Mouse (Mus musculus) left cerebral cortex, adult 11 months (tissue): ENCODE measurements around the gene Tmem223.

Experiments used
- DNase-seq: peaks from one replicate; pipeline ENCODE4 v3.0.0; 2022; ENCODE audit warnings: low spot score

The Tmem223 gene

DNA sequence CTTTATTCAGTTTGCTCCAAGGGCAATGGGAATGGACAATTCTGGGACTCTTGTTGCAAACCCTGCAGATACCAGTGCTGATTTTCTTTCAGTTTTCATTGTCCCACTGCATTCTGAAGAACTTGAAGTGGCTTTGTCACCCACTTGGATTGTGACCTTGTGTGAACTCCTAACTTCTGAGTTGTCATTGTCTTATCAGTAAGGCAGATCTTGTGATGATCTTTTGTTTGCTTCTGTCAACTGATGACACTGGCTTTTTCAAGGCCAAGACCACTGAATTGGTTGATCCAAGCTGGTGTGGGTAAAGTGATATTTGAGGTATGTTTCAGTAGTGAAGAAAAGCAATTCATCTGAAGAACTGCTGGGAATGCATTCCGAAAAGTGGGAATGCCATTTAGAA, 25.4 kb upstream of the Tmem223 start:
- no peak for DNase-seq

DNA sequence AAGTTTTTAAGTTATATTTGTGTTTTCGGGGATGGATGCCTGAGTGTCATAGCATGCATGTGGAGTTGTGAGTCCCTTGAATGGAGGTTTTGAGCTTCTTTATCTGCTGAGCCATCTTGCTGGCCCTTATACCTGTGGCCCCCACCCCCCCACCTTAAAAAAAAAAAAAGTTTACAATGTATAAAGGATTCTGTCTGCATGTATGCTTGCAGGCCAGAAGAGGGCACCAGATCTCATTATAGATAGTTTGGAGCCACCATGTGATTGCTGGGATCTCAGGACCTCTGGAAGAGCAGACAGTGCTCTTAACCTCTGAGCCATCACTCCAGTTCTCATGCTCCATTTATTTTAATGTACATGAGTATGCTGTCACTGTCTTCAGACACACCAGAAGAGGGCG, 23.4 kb upstream of the Tmem223 start:
- no peak for DNase-seq

DNA sequence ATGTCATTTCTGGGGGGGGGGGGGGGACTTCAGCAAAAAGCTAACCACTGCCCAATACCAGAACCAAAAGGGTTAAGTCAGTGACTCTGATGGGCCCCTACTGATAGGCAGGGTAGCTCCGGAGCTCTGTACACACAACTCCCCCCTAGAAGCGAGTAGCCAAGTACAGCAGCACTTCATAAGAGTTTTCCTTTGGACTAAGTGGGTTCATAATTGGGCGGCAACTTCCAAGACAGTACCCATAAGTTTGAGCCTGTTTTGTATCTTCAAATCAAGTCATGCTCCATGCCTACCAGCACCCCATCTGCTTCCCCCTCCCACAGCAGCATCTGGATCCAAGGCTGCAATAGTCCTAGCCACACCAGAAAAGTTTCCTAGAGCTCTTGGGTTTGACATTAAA, 15.1 kb upstream of the Tmem223 start:
- DNase-seq = no peak

DNA sequence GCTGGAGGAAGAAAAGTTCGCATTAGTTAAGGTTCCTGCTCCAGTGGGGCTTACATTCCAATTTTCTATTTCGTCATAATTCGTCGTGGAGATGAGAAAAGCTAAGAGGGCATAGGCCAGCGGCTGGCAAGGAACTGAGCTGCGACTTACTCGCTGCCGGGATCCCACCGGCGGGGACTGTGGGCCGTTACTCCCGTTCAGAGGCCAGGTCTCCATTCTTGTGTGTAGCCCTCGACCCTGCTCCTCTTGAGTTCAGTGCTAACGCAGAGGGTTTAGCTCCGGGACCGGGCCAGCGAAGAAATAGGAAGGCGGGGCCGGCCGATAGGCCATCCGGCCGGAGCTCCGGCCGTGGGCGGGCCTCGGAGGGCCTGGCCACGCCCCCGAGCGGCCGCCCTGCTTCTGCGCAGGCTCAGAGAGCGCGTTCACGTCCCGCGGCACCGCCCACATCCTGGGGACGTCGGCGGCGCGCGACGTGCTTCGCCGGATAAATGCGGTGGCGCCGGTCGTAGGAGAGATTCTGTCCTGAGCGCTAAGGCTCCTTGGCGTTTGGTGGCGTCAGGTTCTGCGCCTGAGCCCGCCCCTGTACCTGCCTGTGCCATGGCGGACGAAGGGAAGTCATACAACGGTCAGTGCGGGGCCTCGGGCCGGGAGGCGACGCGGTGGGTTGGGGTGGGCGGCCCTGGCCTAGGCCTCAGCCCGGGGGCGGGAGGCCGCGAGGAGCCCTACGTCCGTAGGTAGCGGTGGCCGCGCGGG, 14.0 kb upstream of the Tmem223 start, which contains the start of gene Nxf1:
Gene Nxf1 (plus strand): TSS at position 439 of the 753 bp plus-strand sequence.
- DNase-seq = peak; percentile 87

DNA sequence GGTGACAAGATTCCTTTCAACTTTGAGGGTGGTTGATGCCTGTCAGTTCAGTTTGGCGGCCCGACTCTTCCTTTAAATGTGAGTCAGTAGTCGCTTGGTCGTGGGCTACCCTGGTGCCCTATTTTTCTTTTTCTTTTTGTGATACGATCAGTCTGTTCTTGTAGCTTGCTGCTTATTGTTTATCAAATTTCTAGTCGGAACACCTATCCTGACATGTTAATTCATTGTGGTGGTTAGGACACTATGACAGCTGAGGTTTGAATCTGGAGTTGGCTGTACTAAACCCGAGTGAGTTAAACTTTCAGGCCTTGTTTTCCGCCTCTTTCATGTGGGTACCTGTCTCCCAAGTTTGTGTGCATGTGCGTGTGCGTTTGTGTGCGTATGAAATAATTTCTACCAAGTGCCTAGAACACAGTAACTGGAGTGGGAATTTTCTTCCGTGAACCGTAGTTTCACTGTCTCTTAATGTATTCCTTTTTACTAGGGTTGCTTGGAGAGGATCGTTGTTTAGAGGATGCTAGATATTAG, 13.3 kb upstream of the Tmem223 start:
- no peak for DNase-seq

DNA sequence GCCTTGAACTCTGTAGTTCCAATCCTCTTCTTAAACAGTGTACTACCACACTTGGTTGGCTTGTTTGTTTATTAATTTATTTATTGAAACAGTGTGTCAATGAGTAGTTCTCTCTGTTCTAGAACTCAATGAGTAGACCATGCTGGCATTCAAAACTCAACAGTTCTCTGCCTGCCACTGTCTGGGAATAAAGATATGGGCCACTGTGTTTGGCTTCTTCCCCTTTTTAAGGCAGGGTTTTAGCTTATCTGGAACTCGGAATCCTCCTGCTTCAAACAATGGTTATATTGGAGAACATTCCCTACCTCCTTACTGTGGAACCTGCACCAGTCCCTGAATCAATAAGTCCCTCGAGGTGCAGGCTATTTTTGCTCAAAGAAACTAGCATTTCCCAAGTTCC, 11.9 kb upstream of the Tmem223 start:
- no peak for DNase-seq

DNA sequence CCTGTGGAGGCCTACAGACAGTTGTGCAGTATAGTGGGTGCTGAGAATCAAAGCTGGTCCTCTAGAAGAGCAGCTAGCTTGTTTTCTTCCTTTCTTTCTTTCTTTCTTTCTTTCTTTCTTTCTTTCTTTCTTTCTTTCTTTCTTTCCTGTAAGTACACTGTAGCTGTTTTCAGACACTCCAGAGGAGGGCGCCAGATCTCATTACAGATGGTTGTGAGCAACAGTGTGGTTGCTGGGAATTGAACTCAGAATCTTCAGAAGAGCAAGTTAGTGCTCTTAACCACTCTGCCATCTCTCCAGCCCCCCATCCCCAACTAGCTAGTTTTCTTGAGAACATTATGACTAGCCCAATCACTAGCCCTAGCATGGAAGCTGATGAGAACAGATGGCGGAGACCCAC, 10.0 kb upstream of the Tmem223 start:
- no peak for DNase-seq

DNA sequence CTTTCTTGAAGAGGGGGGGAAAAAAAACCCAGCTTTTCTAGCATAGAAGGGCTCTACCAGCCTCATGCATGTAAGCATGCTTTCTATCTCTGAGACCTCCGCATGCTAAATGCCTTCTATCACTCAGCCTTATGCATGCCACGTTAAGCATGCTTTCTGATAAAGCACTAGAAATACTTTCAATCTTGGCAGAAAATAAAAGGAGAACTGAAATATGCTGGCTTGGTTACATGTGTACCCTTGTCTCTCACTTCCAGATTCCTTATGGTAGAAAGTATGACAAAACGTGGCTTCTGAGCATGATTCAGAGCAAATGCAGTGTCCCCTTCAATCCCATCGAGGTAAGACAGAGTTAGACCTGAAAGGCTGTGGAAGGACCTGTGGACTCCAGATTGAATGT, 7.5 kb upstream of the Tmem223 start:
- DNase-seq = no peak

DNA sequence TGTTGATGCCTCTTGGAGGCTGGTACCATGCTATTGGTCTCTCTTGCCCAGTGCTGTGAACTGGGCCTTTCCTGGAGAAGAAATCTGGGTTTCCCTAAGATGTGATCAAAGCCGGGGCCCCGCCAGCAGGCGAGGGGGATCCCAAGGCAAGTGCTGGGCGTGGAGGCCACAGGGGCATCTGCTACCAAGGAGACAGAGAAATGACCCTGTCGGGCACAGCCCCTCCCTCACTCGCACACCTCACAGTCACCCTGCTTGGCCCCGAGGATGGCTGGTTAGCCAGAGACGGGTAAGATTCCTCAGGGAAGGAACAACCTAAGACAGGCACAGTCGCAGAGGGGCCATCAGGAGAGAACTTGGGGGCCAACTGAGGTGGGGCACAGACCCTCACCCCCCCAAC, 5.2 kb upstream of the Tmem223 start:
- no peak for DNase-seq

DNA sequence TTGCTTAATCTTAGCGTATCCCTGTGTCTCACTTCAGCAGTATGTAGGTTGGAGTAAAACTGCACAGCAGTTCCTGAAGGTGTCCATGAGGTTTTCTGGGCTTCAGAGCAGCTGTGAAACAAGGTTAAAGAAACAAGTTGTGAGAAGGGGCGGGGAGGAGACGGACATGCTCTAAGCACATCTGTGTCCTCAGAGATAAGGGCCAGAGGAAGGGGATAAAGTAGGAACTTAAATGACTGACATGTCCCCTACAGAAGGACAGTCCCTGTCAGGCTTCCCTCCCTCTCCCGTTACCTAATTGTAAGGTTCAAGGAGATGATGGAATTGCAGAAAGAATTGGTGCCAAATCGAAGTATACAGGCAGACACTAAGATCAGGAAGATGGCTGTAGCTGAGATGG, 2.2 kb downstream of the Tmem223 start:
- no peak for DNase-seq

DNA sequence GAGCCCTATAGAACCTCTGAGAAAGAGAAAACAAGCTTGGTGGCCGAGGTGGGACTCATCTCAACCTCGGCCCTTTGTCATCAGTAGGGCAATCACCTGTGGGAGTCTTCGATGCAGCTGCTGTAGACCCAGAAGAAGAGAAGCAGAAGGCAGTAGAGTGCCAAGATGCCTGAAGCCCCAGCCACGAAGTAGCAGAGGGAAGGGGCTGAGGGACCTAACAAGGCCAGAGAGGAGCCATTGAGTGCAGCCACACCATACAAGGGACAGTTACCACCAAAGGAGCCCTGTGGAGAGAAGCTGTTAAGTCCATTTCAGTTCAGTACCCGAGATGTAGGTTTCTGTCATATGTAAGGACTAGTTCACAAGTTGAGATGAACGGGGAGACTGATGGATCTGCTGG, 2.6 kb downstream of the Tmem223 start:
- DNase-seq = no peak

DNA sequence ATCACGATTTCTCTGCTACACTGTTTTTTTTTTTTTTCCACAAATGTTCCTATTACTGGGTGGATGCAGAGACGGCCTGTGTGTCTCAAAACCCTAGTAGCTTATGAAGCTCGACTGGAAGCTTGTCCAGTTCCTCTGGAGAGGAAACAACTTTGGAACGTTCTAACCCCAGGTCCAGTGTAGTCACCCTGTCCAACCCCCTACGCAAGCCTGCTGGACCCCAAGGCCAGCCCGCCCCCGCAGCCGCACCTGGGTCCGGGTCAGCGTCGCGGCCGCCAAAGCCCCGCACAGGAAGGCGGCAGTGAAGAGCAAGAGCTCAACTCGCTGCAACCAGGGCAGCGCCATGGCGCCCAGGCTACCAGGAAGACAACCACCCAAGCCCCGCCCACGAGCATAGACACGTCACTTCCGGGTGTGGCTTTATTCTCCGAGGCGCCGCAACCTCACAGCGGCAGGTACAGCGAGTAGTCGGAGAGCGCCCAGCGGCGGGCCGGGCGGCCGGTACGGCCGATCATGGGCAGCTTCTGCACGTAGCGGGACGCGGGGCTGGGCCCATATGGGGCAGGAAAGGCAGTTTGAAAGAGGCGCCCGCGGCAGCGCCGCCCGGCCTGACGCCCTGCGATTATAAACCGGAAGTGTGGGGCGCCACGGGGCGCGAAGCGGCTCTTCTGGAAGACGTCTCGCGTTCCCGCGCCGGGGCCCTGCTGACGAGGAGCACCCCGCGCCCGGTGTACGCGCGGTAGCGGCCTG, 3.5 kb downstream of the Tmem223 start, which contains the start of gene Tmem179b:
Gene Tmem179b (minus strand): TSS at position 382 of the 750 bp plus-strand sequence.
- DNase-seq = peak; percentile 94

DNA sequence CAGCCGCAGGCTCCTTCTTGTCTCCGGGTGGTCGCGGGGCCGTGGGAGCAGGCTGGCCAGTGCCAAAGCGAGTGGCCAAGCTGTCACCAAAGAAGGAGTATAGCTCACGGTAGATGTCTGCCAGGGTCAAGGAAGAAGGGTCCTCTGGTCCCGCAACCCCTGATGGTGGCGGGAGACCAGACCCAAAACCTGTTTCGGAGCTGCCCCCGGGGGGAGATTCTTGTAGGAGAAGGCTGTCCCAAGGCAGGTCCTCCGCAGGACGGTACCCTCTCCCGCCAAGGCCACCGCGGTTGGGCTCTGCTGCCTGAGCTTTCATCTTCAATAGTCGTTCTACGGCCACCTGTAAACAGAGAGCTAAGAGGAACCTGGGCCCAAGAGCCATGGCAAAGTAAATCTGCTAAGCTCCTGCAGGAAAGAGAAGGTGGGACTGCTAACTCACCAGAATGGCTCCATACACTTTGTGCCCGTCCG, 4.2 kb downstream of the Tmem223 start:
- DNase-seq = no peak

DNA sequence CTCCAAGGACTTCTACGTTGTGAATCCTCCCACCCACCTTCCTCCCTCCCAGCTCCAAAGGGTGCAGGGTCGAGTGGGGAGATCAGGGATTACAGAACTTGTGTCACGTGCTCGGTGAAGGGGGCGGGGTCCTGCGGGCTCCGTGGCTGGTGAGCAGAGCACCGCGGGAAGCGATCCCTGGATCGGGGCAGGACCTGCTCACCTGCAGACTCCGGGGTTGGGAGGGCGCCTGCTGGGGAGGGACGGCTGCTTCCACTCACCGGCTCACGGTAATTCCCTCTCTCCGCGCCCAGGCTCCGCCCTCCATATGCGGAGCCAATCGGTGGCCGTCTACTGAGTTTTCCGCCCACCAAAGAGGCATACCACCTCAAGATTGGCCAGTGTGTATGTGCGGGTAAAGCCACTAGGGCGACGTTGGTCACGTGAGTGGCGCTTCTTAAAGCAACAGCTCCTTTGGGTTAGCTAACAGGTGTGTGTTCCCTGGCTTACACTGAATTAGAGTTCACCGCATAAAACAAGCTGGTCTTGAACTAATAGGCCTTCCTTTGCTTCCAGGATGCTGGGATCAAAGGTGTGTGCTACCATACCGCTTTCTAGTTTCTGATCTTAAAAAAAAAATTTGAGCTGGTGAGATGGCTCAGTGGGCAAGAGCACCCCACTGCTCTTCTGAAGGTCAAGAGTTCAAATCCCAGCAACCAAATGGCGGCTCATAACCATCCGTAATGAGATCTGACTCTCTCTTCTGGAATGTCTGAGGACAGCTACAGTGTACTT, 15.4 kb downstream of the Tmem223 start, which contains the start of gene Taf6l:
Gene Taf6l (minus strand): TSS at position 410 of the 774 bp plus-strand sequence.
- peak; percentile 93 for DNase-seq

DNA sequence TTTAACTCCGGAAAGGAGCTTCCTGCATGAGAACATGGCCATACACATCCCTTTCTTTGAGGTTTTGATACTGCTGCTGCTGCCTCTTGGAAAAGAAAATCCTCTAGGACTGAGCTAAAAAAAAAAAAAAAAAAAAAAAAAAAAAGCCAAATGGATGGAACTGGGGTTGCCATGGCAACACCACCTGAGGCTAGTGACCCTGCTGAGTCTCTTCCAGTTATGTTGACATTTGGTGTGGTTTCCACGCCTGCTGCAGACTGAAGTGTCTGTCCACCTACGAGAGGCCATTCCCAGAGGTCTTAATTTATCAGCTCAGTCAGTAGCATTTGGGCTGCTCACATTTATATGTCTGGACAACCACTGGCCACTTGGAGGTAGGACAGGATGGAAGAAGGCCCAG, 17.7 kb downstream of the Tmem223 start:
- DNase-seq = no peak

DNA sequence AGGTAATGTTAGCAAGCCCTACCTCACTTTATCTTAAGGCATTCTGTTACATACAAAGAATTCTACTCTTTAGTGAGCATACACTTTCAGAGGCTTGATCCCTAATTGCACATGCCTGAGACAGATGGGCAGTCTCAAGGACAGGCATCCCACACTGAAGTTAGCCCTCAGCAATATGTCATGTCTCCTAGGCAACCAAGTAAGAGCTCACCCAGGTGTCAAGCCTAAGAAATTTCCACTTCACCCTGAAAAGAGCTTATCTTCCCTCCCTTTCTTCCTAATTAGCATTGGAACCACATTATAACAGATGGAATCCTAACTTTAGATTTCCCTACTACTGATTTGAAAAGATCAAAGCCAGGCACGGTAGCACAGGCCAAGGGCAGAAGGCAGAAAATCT, 18.4 kb downstream of the Tmem223 start:
- DNase-seq = no peak

DNA sequence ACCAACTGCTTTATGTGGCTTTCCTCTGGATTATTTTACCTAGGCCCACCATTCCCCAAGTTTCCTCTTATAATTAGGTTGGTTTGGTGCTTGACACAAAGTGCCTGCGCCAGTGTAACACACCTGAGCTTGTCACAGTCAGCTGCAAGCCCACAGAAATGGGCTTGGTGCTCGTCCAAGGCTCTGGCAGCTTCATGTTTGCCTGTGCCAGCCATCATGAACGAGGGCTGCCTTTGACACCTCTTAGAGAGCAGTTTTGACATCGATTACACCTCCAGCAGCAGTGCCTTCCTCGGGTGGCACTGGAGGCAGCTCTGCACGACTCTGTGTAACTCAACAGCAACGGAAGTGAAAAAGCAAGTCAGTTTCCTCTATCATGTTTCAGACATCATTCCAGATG, 19.4 kb downstream of the Tmem223 start:
- DNase-seq = no peak

DNA sequence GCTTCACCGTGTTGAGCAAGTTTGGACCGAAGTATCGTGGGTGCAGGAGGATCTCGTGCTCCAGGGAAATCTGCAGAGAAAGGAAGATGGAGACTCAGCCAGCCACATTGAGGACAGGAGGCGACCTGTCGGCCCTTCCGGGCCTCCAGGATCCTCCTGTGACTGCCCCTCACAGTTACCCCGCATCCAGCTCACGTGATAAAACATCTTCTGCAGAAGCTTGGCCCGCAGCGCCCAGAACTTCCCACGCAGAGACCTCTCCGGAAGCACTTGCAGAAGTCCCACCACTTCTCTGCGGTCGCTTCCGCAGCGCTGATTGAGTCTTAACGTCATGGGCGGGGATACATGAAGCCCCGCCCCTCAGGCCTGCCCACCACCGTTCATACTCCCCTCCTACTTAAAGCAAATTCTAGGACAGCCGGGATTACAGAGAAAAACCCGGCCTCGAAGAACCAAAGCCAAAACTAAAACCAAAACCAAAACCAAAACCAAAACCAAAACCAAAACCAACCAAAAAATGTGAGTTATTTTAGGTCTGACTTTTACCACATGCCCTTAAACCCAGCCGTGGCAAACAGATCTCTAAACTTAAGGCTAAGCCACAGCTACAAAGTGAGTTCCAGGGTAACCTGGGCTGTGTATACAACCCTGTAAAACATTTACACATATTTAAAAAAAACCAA, 27.6 kb downstream of the Tmem223 start, which contains the start of gene Polr2g:
Gene Polr2g (minus strand): TSS at position 314 of the 683 bp plus-strand sequence.
- peak; percentile 87 for DNase-seq

DNA sequence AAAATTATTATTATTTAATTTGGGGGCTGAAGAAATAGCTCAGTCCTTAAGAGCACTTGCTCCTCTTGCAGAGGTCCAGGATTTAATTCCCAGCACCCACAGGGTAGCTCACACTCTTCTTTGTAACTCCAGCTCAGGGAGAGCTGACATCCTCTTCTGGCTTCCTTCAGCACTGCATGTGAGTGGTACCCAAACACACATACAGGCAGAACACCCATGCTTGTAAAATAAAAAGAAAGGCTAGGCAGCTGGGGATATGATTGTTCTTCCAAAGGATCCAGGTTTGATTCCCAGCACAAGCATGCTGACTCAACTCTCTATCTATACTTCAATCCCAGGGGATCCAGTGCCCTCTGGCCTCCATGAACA, 28.1 kb downstream of the Tmem223 start:
- no peak for DNase-seq

DNA sequence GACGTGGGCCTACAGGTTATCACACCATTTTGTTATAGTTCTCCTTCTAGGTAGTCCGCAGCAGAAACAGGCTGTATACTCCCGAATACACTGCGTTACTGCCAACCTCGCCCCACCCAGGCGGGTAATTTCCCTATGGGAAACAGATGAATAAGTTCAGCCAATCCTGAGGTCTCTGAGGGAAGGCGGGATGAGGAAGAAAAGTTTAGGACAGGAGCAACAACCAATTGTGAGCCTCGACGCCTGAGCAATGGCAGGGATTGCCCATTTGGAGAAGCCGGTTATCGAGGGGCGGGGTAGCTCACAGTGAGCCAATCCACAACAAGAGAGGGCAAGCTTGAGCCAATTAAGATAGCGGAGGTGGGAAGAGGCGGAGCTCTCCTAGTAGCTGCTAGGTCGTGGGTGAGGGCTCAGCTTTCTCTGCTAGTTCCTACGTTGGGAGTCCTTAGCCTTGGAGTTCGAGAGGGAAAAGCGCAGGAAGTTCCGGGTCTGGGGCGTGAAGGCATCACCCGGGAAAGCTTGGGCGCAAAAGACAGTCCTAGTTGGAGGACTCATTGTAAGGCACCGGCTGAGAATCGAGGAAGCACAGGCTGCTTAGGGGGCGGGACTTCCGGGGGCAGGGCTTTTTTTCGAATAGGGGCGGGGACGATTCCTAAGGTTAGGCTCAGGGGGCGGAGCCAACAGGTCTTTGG, 31.5 kb downstream of the Tmem223 start, which contains the start of gene Zbtb3:
Gene Zbtb3 (plus strand): TSS at position 426 of the 692 bp plus-strand sequence.
- DNase-seq = peak; percentile 97
